Mouse (Mus musculus) layer of hippocampus, postnatal 36 days (tissue): ENCODE results near the gene Ednra. TPM values are rescaled to one million over a fixed set of nuclear protein-coding genes. Genes with fewer than 3 reads are reported as not detected.
"Not testable (repeated sequence)": the region's sequence is repeated elsewhere in the genome, so short reads cannot be mapped to it uniquely, and the experiment has no call there.

ENCODE experiments used
- DNase-seq, 2 experiments: peaks; one replicate each; pipeline ENCODE4 v3.0.0; 2022
- total RNA-seq, 2 experiments: library from RNA; stranded (reverse); gene quantifications; 2 replicates each; pipeline ENCODE4 v1.2.3; 2021

The Ednra gene
- total RNA-seq, 2 experiments from 2014 or later, result 4.5 to 4.8 TPM

DNA sequence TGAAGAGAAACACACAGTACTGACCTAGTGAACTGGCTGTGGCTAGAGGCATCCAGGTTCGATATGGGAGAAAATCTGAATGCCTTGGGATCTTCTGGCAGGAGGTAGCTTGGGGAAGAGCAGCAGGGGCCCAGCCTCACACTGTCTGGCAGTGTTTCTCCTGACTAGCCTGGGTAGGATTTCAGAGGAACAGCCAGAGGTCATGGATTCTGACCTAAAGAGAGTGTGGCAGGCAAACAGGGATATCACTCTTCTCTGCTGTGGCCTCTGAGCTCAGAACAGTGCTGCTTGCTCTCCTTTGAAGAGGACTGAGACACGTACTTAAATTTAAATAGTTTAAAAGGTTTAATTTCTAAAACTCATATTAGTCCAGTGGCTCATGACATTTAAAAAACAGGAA is 7.2 kb downstream of the Ednra start:
- no peak for DNase-seq

- peak in 1 of 2 experiments; percentile 4 for DNase-seq
Measured at GRCm38 (mm10) chr8:77714455-77714854, 9.8 kb downstream of the Ednra start.

- no peak for DNase-seq
Measured at GRCm38 (mm10) chr8:77713688-77714087, 10.6 kb downstream of the Ednra start.

- DNase-seq, result no peak
Measured at GRCm38 (mm10) chr8:77704768-77705167, 19.5 kb downstream of the Ednra start.

GRCm38 (mm10) chr8:77698028-77698427 is 26.2 kb downstream of the Ednra start:
- no peak for DNase-seq

- no peak for DNase-seq
Measured at GRCm38 (mm10) chr8:77696182-77696581, 28.1 kb downstream of the Ednra start.

GRCm38 (mm10) chr8:77695486-77696058 is 28.7 kb downstream of the Ednra start:
- DNase-seq, result no peak

GRCm38 (mm10) chr8:77695070-77695469 is 29.2 kb downstream of the Ednra start:
- DNase-seq, result no peak

DNA sequence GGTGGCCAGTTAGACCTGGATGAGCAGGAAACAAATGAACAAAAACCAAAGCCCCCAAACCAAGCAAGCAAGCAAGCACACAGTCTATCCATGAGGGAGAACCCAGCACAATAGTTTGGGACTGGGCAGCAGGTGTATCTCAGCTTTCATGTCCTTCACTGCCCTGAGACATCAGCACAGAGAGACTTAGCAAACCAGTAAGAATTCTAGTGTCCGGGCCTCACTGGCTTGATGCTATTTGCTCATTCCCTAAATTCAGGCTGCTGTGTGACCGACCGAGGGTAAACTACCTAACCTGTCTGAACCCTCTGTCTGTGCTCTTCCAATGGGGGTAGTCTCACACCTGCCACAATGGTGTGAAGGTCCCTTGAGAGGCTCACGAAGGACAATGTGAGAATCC is 29.7 kb downstream of the Ednra start:
- DNase-seq, result no peak

DNA sequence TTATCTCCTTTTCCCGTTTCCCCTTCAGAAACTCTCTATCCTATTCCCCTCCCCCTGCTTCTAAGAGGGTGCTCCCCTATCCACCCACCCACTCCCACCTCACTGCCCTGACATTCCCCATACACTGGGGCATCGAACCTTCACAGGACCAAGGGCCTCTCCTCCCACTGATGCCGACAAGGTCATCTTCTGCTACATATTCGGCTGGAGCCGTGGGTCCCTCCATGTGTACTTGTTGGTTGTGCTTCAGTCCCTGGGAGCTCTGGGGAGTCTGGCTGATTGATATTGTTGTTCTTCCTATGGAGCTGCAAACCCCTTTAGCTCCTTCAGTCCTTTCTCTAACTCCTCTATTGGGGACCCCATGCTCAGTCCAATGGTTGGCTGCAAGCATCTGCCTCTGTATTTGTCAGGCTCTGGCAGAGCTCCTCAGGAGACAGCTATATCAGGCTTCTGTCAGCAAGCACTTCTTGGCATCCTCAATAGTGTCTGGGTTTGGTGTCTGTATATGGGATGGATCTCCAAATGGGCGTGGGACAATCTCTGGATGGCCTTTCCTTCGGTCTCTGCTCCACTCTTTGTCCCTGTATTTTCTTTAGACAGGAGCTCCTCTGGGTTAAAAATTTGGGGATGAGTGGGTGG is 34.7 kb downstream of the Ednra start:
- not testable (repeated sequence) for DNase-seq

GRCm38 (mm10) chr8:77688978-77689377 is 35.3 kb downstream of the Ednra start:
- DNase-seq, result no peak

- no peak for DNase-seq
Measured at GRCm38 (mm10) chr8:77684372-77684771, 39.9 kb downstream of the Ednra start.

GRCm38 (mm10) chr8:77683356-77684106 is 40.7 kb downstream of the Ednra start:
- no peak for DNase-seq

GRCm38 (mm10) chr8:77682008-77682934 is 42.0 kb downstream of the Ednra start:
- DNase-seq, result no peak

DNA sequence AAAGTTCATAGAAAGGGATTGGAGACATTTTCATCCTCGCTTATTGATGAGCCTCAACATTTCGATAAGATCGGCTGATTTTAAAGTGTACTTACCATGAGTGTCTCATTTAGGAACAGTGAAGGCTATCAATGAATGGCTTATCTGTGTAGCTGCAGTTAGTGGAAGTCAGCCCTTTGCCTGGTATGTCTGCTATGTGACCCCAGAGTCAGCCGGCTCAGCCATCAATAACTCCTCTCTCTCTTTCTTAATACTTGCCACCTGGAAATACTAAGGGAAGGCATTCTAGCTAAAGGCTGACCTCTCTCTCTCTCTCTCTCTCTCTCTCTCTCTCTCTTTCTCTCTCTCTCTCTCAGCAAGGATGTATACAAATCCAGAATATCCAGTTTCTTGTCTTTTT is 52.2 kb downstream of the Ednra start:
- no peak for DNase-seq

GRCm38 (mm10) chr8:77670612-77671363 is 53.5 kb downstream of the Ednra start:
- no peak for DNase-seq

GRCm38 (mm10) chr8:77667916-77668315 is 56.3 kb downstream of the Ednra start:
- DNase-seq, result no peak

- no peak for DNase-seq
Measured at GRCm38 (mm10) chr8:77664901-77665300, 59.4 kb downstream of the Ednra start.

DNA sequence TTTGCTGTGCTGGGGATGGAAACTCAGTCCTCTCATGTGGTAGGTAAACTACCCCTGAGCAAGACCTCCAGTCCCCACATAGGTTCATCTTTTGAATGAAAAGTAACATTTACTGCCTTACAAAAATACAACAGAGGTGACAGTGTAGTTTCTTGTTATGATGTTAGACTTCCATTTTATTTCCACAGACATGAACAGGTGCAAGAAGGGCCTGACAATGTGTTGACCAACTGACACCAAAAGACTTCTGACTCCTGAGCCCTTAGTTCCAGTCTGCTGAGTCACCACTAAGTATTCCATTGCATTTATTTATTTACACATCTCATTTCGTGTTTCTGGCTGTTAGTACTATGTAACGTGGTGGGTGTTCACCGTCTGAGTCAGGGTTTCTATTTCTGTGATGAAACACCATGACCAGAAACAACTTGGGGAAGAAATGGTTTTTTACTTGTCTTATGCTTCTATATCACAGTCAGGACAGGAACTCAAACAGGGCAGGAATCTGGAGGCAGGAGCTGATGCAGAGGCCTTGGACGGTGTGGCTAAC is 64.7 kb downstream of the Ednra start:
- DNase-seq, result no peak

DNA sequence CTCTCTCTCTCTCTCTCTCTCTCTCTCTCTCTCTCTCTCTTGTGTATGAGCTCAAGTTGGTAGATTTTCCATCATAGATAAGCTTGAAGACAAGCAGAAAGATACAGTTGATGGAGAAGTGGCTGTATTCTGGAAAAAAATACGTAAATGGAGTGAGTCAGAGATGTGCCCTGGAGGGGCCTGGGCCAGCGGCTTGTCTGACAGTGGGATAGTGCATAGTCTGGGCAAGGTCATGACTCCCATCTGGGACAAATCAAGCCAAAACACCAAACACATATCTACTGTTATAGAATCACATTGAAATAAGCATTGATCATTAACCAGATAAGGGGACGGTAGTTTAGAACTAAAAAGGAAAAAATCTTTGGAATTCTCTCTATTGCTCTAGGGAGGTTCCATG is 65.9 kb downstream of the Ednra start:
- no peak for DNase-seq

GRCm38 (mm10) chr8:77650646-77651190 is 73.5 kb downstream of the Ednra start:
- no peak for DNase-seq
